Mouse (Mus musculus) forebrain, postnatal 0 days (tissue): ENCODE results near the gene Pxdn. TPM values are rescaled to one million over a fixed set of nuclear protein-coding genes. Genes with fewer than 3 reads are reported as not detected.

ENCODE experiments used
- ATAC-seq: fragments of 200-750 bp; cut with Nextera tagmentation; 2 replicates; pipeline ENCODE4 v1.8.0; 2017; ENCODE audit warnings: mild to moderate bottlenecking, moderate library complexity
- DNase-seq: peaks from one replicate; pipeline ENCODE4 v3.0.0-alpha.2; 2015
- H3K27ac ChIP-seq: fragments of 300-500 bp; sonication (generic); 2 replicates; pipeline ENCODE4 v1.5.1; 2014; ENCODE audit warnings: low read depth, mild to moderate bottlenecking, antibody characterized with exemption, low read length, moderate library complexity, mixed read lengths
- H3K27me3 ChIP-seq: fragments of 300-500 bp; sonication (generic); 2 replicates; pipeline ENCODE4 v1.6.1; 2014; ENCODE audit warnings: mild to moderate bottlenecking, low read length, mixed read lengths; ENCODE audit not compliant: insufficient read depth
- H3K36me3 ChIP-seq: fragments of 300-500 bp; sonication (generic); 2 replicates; pipeline ENCODE4 v1.6.1; 2014; ENCODE audit warnings: mild to moderate bottlenecking, moderate library complexity; ENCODE audit not compliant: insufficient read depth
- H3K4me1 ChIP-seq: fragments of 300-500 bp; sonication (generic); 2 replicates; pipeline ENCODE4 v1.6.1; 2014; ENCODE audit warnings: antibody characterized with exemption; ENCODE audit not compliant: insufficient read depth
- H3K4me2 ChIP-seq: fragments of 300-500 bp; sonication (generic); 2 replicates; pipeline ENCODE4 v1.6.1; 2014; ENCODE audit warnings: low read depth, mild to moderate bottlenecking, moderate library complexity
- H3K4me3 ChIP-seq: fragments of 300-500 bp; sonication (generic); 2 replicates; pipeline ENCODE4 v1.5.1; 2014; ENCODE audit warnings: low read depth, low read length, mixed read lengths
- H3K9ac ChIP-seq: fragments of 300-500 bp; sonication (generic); 2 replicates; pipeline ENCODE4 v1.6.1; 2014; ENCODE audit warnings: mild to moderate bottlenecking
- H3K9me3 ChIP-seq: fragments of 300-500 bp; sonication (generic); 2 replicates; pipeline ENCODE4 v1.6.1; 2016; ENCODE audit warnings: low read length
- CTCF ChIP-seq: sonication (generic); IDR thresholded peaks from 2 replicates; pipeline ENCODE4 v1.5.1; 2016; ENCODE audit warnings: antibody characterized with exemption, control low read depth, low read depth
- WGBS: fragments of 180-500 bp; shearing (Covaris S2); extraction: QIAGEN DNeasy Blood & Tissue Kit; methylation state at CpG from one replicate; pipeline ENCODE4 v1.1.7; 2014; 5-methylcytosine and 5-hydroxymethylcytosine counted together
- polyA plus RNA-seq: library from polyadenylated mRNA; unstranded; fragments of >200 nt; fragmentation: Nextera tagmentation; extraction: Ambion mirVana; gene quantifications from 2 replicates; pipeline ENCODE4 v1.2.1, GENCODE M21; 2015
- total RNA-seq: library from RNA; depleted of rRNA; stranded (reverse); fragments of >200 nt; gene quantifications from 2 replicates; pipeline ENCODE4 v1.2.3, GENCODE M21; 2014

Pxdn gene
- total and polyA plus RNA-seq, 2 experiments from 2014 or later: 12.5 to 67.5 TPM

GRCm38 (mm10) chr12:29965016-29965415 lies 27.6 kb downstream of the Pxdn start:
- ATAC-seq (no peak), DNase-seq (no peak)
- Histone ChIP-seq H3K9ac (no peak overlapping the region), H3K27me3 (no peaks in the 10 kb centered on the region), H3K4me3 (no peak overlapping the region), H3K4me1 (no peaks in the 10 kb centered on the region), H3K4me2 (no peak overlapping the region), H3K9me3 (no peaks in the 10 kb centered on the region), H3K36me3 (no peaks in the 10 kb centered on the region; the same call in 1 of the 2 replicates), H3K27ac (no peak overlapping the region)
- 84% methylated on average over 6 of the region's 6 CpGs for WGBS
- TF ChIP-seq CTCF: no peak

DNA sequence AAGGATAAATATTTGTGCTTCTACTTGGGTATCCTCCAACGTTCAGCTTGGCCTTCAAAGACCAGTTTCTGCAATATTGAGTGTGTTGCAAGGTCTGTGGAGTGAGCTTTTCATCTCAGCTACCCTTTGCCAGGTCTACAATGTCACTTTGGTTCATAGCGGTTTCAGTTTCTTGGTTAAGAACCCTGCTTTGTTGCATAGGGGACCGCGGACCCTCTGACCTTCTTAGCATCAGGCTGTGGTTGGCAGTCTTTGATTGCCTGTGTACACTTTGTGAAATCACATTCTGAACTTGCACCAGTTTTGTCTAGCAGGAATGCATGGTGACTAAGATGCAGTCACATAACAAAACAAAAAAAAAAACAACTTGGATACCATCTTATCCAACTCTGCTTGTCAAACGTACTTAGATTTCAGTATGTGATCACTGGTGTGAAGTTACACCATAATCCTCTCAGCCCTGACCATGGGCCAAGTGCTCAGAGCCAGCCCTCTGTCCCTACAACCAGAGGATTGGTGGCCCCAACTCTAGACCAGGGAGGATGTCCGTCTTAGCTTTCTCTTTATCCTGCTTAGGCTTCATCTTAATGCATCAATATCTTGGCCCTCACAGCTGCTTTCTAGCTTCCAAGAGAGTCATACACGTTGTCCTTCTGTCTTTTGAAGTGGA lies 34.5 kb downstream of the Pxdn start:
- no peak for ATAC-seq
- H3K36me3 ChIP-seq: peaks cover 17% of the 10 kb centered on the region
- TF ChIP-seq CTCF: no peak
- H3K4me2 ChIP-seq: no peak overlapping the region
- no peaks in the 10 kb centered on the region for H3K27me3 ChIP-seq
- H3K4me3 ChIP-seq: no peak overlapping the region
- no peak overlapping the region for H3K9ac ChIP-seq
- DNase-seq: no peak
- 81% methylated on average over 7 of the region's 7 CpGs for WGBS
- H3K9me3 ChIP-seq: no peaks in the 10 kb centered on the region
- no peaks in the 10 kb centered on the region for H3K4me1 ChIP-seq
- H3K27ac ChIP-seq: no peak overlapping the region

- Histone ChIP-seq H3K27me3 (no peaks in the 10 kb centered on the region), H3K4me1 (no peaks in the 10 kb centered on the region), H3K27ac (no peak overlapping the region), H3K9ac (no peak overlapping the region), H3K4me3 (no peak overlapping the region), H3K9me3 (no peaks in the 10 kb centered on the region), H3K36me3 (peaks cover 17% of the 10 kb centered on the region), H3K4me2 (no peak overlapping the region)
- no peak for TF ChIP-seq CTCF
- no peak for DNase-seq
- ATAC-seq: no peak
- 90% methylated on average over 6 of the region's 6 CpGs for WGBS
Observed at GRCm38 (mm10) chr12:29972533-29972932, 35.1 kb downstream of the Pxdn start.

DNA sequence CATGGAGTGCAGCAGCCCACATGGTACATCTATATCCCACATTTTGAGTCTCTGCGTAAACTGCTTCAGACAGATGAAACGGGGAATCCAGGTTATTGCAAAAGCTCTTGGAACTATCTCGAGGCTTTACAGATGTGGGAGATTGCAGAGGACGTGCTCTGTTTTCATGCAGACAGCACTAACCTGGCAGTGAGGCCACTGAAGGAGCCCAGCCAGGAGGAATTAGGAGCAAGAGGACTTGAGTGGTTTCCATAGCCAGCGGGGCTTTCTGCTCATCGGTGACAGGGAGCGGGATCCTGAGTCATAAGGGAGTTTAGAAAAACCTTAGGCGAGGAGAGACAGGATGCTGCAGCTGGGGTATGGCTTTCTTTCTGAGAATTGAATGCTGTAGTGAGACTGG lies 42.7 kb downstream of the Pxdn start:
- no peak for ATAC-seq
- 92% methylated on average over 8 of the region's 8 CpGs for WGBS
- H3K27me3 ChIP-seq: no peaks in the 10 kb centered on the region
- H3K4me2 ChIP-seq: no peak overlapping the region
- H3K4me1 ChIP-seq: no peaks in the 10 kb centered on the region
- no peak overlapping the region for H3K27ac ChIP-seq
- H3K9me3 ChIP-seq: no peaks in the 10 kb centered on the region
- DNase-seq: no peak
- no peak overlapping the region for H3K9ac ChIP-seq
- H3K36me3 ChIP-seq: peaks cover 64% of the 10 kb centered on the region
- H3K4me3 ChIP-seq: no peak overlapping the region
- no peak for TF ChIP-seq CTCF

- Histone ChIP-seq H3K4me1 (no peaks in the 10 kb centered on the region), H3K4me2 (no peak overlapping the region), H3K9me3 (no peaks in the 10 kb centered on the region), H3K27ac (no peak overlapping the region), H3K36me3 (peaks cover 72% of the 10 kb centered on the region), H3K9ac (no peak overlapping the region), H3K4me3 (no peak overlapping the region), H3K27me3 (no peaks in the 10 kb centered on the region)
- ATAC-seq: no peak
- WGBS: 92% methylated on average over 7 of the region's 7 CpGs
- no peak for TF ChIP-seq CTCF
- DNase-seq: no peak
Observed at GRCm38 (mm10) chr12:29981722-29982293, 44.4 kb downstream of the Pxdn start.

DNA sequence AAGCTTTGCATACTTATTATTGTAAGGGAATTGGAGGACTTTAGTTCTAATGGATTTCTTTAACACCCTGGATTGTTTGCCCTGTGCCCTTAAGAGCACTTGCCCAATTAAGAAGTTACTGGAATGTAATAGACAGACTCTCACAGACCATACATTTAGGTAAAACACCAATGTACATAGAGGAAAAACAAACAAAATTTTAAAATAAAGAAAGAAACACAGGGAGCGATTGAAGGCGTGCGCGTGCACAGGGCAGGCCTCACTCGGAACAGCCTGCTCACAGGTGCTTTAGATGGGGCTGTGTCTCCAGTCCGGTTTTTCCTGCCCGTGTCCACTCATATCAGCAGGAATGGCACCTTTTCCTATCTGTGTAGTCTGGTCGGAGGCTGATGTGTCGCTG lies 45.8 kb downstream of the Pxdn start:
- DNase-seq (no peak), ATAC-seq (no peak)
- WGBS: 98% methylated on average over 9 of the region's 9 CpGs
- H3K9me3 ChIP-seq: no peaks in the 10 kb centered on the region
- H3K4me2 ChIP-seq: no peak overlapping the region
- no peak overlapping the region for H3K4me3 ChIP-seq
- peaks cover 83% of the 10 kb centered on the region for H3K36me3 ChIP-seq
- no peak overlapping the region for H3K9ac ChIP-seq
- H3K27ac ChIP-seq: no peak overlapping the region
- no peak for TF ChIP-seq CTCF
- no peaks in the 10 kb centered on the region for H3K4me1 ChIP-seq
- H3K27me3 ChIP-seq: no peaks in the 10 kb centered on the region

DNA sequence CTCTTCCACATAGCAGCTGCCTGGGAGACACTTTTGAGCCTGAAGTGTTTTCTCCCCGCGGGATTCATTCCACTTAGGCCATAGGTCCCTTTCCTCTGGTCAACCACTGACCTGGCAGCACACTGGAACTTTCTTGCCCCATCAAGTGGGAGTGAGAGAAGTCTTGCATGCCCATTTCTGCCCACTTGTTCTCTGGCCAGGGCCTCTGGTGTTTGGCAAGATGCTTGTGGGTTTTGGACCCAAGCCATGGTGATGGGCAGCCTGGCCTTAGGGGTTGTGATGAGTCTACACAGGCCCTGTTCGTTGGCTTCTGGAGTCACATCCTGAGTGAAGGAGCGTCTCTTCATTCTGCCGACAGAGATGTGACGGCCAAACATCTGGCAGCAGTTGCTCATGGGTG lies 47.7 kb downstream of the Pxdn start:
- H3K4me3 ChIP-seq: no peak overlapping the region
- DNase-seq (no peak), ATAC-seq (no peak)
- no peak for TF ChIP-seq CTCF
- H3K27ac ChIP-seq: no peak overlapping the region
- no peaks in the 10 kb centered on the region for H3K4me1 ChIP-seq
- 91% methylated on average over 6 of the region's 6 CpGs for WGBS
- H3K9me3 ChIP-seq: no peaks in the 10 kb centered on the region
- H3K4me2 ChIP-seq: no peak overlapping the region
- H3K36me3 ChIP-seq: peaks cover 75% of the 10 kb centered on the region
- no peak overlapping the region for H3K9ac ChIP-seq
- H3K27me3 ChIP-seq: no peaks in the 10 kb centered on the region
